Mouse (Mus musculus) forebrain, embryonic 16.5 days (tissue): ENCODE results near the gene Upf2. TPM values are rescaled to one million over a fixed set of nuclear protein-coding genes. Genes with fewer than 3 reads are reported as not detected.
"Not testable (repeated sequence)": the region's sequence is repeated elsewhere in the genome, so short reads cannot be mapped to it uniquely, and the experiment has no call there.

Experiments used
- ATAC-seq: fragments of 200-750 bp; cut with Nextera tagmentation; 2 replicates; pipeline ENCODE4 v1.8.0; 2017; ENCODE audit warnings: mild to moderate bottlenecking, moderate library complexity
- H3K27ac ChIP-seq: fragments of 300-500 bp; sonication (generic); 2 replicates; pipeline ENCODE4 v1.5.1; 2014; ENCODE audit warnings: low read length, control low read depth
- H3K27me3 ChIP-seq: fragments of 300-500 bp; sonication (generic); replicated peaks from 2 replicates; pipeline ENCODE4 v1.6.1; 2014; ENCODE audit warnings: low read length; ENCODE audit not compliant: control insufficient read depth, insufficient read depth
- H3K36me3 ChIP-seq: fragments of 300-500 bp; sonication (generic); 2 replicates; pipeline ENCODE4 v1.6.1; 2014; ENCODE audit not compliant: control insufficient read depth, insufficient read depth
- H3K4me1 ChIP-seq: fragments of 300-500 bp; sonication (generic); replicated peaks from 2 replicates; pipeline ENCODE4 v1.6.1; 2014; ENCODE audit warnings: low read length; ENCODE audit not compliant: control insufficient read depth, insufficient read depth
- H3K4me2 ChIP-seq: fragments of 300-500 bp; sonication (generic); 2 replicates; pipeline ENCODE4 v1.6.1; 2014; ENCODE audit warnings: mild to moderate bottlenecking, low read length, control low read depth
- H3K4me3 ChIP-seq: fragments of 300-500 bp; sonication (generic); replicated peaks from 2 replicates; pipeline ENCODE4 v1.5.1; 2014; ENCODE audit warnings: mild to moderate bottlenecking, low read length, control low read depth
- H3K9ac ChIP-seq: fragments of 300-500 bp; sonication (generic); replicated peaks from 2 replicates; pipeline ENCODE4 v1.6.1; 2014; ENCODE audit warnings: low read depth, low read length, control low read depth
- H3K9me3 ChIP-seq: fragments of 300-500 bp; sonication (generic); 2 replicates; pipeline ENCODE4 v1.6.1; 2016; ENCODE audit warnings: low read length; ENCODE audit not compliant: control insufficient read depth
- WGBS: fragments of 180-500 bp; shearing (Covaris S2); extraction: QIAGEN DNeasy Blood & Tissue Kit; methylation state at CpG from one replicate; pipeline ENCODE4 v1.1.7; 2014; 5-methylcytosine and 5-hydroxymethylcytosine counted together
- polyA plus RNA-seq: library from polyadenylated mRNA; unstranded; fragments of >200 nt; fragmentation: Nextera tagmentation; extraction: Ambion mirVana; gene quantifications from 2 replicates; pipeline ENCODE4 v1.2.1, GENCODE M21; 2015

The Upf2 gene
- polyA plus RNA-seq, 1 experiment from 2014 or later, result 9.4 TPM

- H3K4me2 ChIP-seq, result no peak overlapping the region
- no peaks in the 10 kb centered on the region for H3K27me3 ChIP-seq
- H3K36me3 ChIP-seq, result peaks cover 8% of the 10 kb centered on the region
- H3K9ac ChIP-seq, result no peak overlapping the region
- no peak overlapping the region for H3K4me3 ChIP-seq
- H3K27ac ChIP-seq, result no peak overlapping the region
- no peaks in the 10 kb centered on the region for H3K9me3 ChIP-seq
- peaks cover 8% of the 10 kb centered on the region for H3K4me1 ChIP-seq
- ATAC-seq, result no peak
- WGBS, result 91% methylated on average over 3 of the region's 3 CpGs
Measured at GRCm38 (mm10) chr2:5965972-5966371, 14.7 kb downstream of the Upf2 start.

GRCm38 (mm10) chr2:5970629-5971028 is 19.4 kb downstream of the Upf2 start:
- H3K9ac ChIP-seq, H3K4me1 ChIP-seq, H3K36me3 ChIP-seq, H3K4me3 ChIP-seq, ATAC-seq, H3K27me3 ChIP-seq, H3K27ac ChIP-seq, H3K9me3 ChIP-seq, H3K4me2 ChIP-seq: not testable (repeated sequence)
- WGBS, result 97% methylated on average over 3 of the region's 3 CpGs

GRCm38 (mm10) chr2:5977532-5977931 is 26.3 kb downstream of the Upf2 start:
- no peak overlapping the region for H3K27ac ChIP-seq
- WGBS, result 92% methylated on average over 4 of the region's 4 CpGs

GRCm38 (mm10) chr2:5995538-5995937 is 44.3 kb downstream of the Upf2 start:
- Histone ChIP-seq H3K4me2 (no peak overlapping the region), H3K27me3 (no peaks in the 10 kb centered on the region), H3K4me1 (no peaks in the 10 kb centered on the region), H3K27ac (no peak overlapping the region), H3K9me3 (0 out of 2 replicates have a peak, but pooled peaks cover 3% of the 10 kb centered on the region), H3K4me3 (no peak overlapping the region), H3K9ac (no peak overlapping the region), H3K36me3 (peaks cover 2% of the 10 kb centered on the region; the same call in 1 of the 2 replicates)
- 24% methylated on average over 5 of the region's 5 CpGs for WGBS
- no peak for ATAC-seq

More at GRCm38 (mm10) chr2:5977532-5977931, 26.3 kb downstream of the Upf2 start:
- peaks cover 9% of the 10 kb centered on the region for H3K36me3 ChIP-seq
- no peaks in the 10 kb centered on the region for H3K4me1 ChIP-seq
- H3K9me3 ChIP-seq, result no peaks in the 10 kb centered on the region
- ATAC-seq, result no peak
- no peak overlapping the region for H3K4me2 ChIP-seq
- no peak overlapping the region for H3K4me3 ChIP-seq
- no peaks in the 10 kb centered on the region for H3K27me3 ChIP-seq
- H3K9ac ChIP-seq, result no peak overlapping the region

DNA sequence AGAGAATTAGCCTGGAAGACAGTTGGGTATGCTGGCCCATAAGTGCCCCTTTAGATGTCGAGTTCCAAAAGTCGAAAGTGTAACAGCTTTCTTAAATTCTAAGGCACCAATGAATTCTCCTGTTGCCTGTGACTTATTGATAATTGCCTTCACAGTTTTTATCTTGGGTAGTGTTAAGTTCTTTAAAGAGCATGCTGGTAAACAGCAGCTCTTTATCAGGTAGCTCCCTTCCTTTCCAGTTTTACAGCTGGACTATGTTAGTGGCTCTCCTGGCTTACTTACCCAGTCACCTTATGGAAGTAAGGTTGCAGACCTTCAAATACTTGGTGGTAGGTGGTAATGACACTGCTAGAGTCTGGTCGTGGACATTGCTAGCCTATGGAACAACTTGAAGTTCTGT is 52.7 kb downstream of the Upf2 start:
- 89% methylated on average over 3 of the region's 3 CpGs for WGBS

GRCm38 (mm10) chr2:6014532-6014931 is 63.3 kb downstream of the Upf2 start:
- H3K9ac ChIP-seq, result no peak overlapping the region
- no peaks in the 10 kb centered on the region for H3K4me1 ChIP-seq
- 94% methylated on average over 5 of the region's 5 CpGs for WGBS
- peaks cover 6% of the 10 kb centered on the region for H3K36me3 ChIP-seq
- no peaks in the 10 kb centered on the region for H3K9me3 ChIP-seq
- H3K27me3 ChIP-seq, result no peaks in the 10 kb centered on the region
- no peak for ATAC-seq
- H3K4me2 ChIP-seq, result no peak overlapping the region
- no peak overlapping the region for H3K4me3 ChIP-seq
- H3K27ac ChIP-seq, result no peak overlapping the region

More for the DNA sequence above, 52.7 kb downstream of the Upf2 start:
- no peaks in the 10 kb centered on the region for H3K4me1 ChIP-seq
- H3K9me3 ChIP-seq, result 0 out of 2 replicates have a peak, but pooled peaks cover 3% of the 10 kb centered on the region
- H3K4me2 ChIP-seq, result no peak overlapping the region
- no peaks in the 10 kb centered on the region for H3K27me3 ChIP-seq
- H3K27ac ChIP-seq, result no peak overlapping the region
- no peak overlapping the region for H3K4me3 ChIP-seq
- no peak for ATAC-seq
- no peak overlapping the region for H3K9ac ChIP-seq
- peaks cover 2% of the 10 kb centered on the region; the same call in 1 of the 2 replicates for H3K36me3 ChIP-seq

DNA sequence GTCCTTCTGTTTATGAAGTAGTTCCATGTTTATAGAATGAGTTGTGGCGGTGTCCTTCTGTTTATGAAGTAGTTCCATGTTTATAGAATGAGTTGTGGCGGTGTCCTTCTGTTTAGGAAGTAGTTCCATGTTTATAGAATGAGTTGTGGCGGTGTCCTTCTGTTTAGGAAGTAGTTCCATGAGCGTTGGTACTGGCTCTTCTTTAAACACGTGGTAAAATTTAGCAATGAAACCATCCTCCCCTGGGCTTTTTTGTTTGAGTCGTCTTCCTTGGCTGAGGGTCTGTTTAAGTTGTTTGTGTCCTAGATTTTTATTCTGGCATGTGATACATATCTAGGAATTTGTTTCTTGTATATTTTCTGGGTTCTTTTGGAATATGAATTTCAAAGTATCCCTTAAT is 63.9 kb downstream of the Upf2 start:
- H3K36me3 ChIP-seq, H3K9me3 ChIP-seq, ATAC-seq, H3K4me2 ChIP-seq, H3K9ac ChIP-seq, H3K27me3 ChIP-seq, H3K27ac ChIP-seq, H3K4me1 ChIP-seq, H3K4me3 ChIP-seq: not testable (repeated sequence)
- 88% methylated on average over 6 of the region's 6 CpGs for WGBS

GRCm38 (mm10) chr2:6020570-6020969 is 69.3 kb downstream of the Upf2 start:
- H3K4me3 ChIP-seq, result no peak overlapping the region
- H3K27ac ChIP-seq, result no peak overlapping the region
- no peaks in the 10 kb centered on the region for H3K4me1 ChIP-seq
- no peaks in the 10 kb centered on the region for H3K9me3 ChIP-seq
- no peaks in the 10 kb centered on the region for H3K27me3 ChIP-seq
- no peak overlapping the region for H3K9ac ChIP-seq
- no peak for ATAC-seq
- no peak overlapping the region for H3K4me2 ChIP-seq
- peaks cover 10% of the 10 kb centered on the region for H3K36me3 ChIP-seq

GRCm38 (mm10) chr2:6042644-6043043 is 91.4 kb downstream of the Upf2 start:
- Histone ChIP-seq H3K9ac (no peak overlapping the region), H3K4me2 (no peak overlapping the region), H3K9me3 (no peaks in the 10 kb centered on the region), H3K4me3 (no peak overlapping the region), H3K36me3 (0 out of 2 replicates have a peak, but pooled peaks cover 5% of the 10 kb centered on the region), H3K27ac (no peak overlapping the region), H3K4me1 (no peaks in the 10 kb centered on the region), H3K27me3 (no peaks in the 10 kb centered on the region)
- 89% methylated on average over 1 of the region's 1 CpGs for WGBS
- ATAC-seq, result no peak

GRCm38 (mm10) chr2:6046796-6047195 is 95.5 kb downstream of the Upf2 start:
- Histone ChIP-seq H3K4me1 (no peaks in the 10 kb centered on the region), H3K9me3 (no peaks in the 10 kb centered on the region), H3K27me3 (no peaks in the 10 kb centered on the region), H3K9ac (no peak overlapping the region), H3K4me2 (no peak overlapping the region), H3K4me3 (no peak overlapping the region), H3K36me3 (peaks cover 13% of the 10 kb centered on the region), H3K27ac (no peak overlapping the region)
- WGBS, result 79% methylated on average over 7 of the region's 7 CpGs
- ATAC-seq, result no peak
